Comparison of ENCODE assay signal across 13 mouse cellular contexts in the genomic region with DNA sequence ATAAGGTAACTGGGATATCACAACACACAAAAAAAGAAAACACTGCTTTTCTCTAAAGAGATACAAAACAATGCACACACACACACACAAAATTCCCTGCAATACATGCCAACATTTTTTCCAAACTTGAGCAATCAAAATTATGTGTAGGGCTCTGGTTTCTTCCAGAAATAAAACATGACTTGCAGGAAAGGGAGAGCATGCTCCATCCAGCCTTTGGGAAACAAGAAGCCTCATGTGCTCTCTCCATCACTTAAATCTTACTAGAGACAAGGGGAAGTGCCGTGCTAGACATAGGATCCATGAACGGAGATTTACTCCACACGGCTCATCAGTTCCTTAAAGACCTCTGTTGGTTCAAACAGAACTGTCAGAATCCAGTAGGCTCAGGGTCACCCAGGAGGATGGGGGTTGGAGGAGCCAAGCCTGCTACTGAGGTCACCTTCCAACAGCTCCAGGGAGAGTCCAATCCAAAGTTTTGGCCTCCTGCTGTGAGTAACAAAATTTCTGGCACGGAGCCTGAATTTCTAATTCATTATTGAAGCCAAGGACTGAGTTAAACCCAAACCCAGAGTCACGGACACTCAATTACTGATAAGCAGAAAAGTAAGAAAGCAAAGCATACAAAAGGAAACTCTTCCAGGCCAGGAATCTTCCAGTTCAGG. TPM values are rescaled to one million over a fixed set of nuclear protein-coding genes. Genes with fewer than 3 reads are reported as not detected.
DNase-seq lines count a peak whose midpoint lies in the region; ATAC-seq and TF ChIP-seq lines count a peak whose summit lies in the region.
"Had no signal": no experiment of that assay in that cellular context is flagged by ENCODE, and none has a peak within 500 bp of the region (broad histone marks: within the 10 kb centered on the region; RNA-seq: fewer than 3 reads in every experiment).

No protein-coding gene starts in this region.

- H3K9ac ChIP-seq in kidney, embryonic 14.5 days (ENCODE audit: low read depth, low read length), result no peak overlapping the region
- H3K9ac ChIP-seq in kidney, postnatal 0 days (ENCODE audit: low read depth, low read length), result no peak overlapping the region
- H3K9ac ChIP-seq: forebrain, postnatal 0 days had no signal

- TF ChIP-seq CTCF in testis, adult 2 months (IDR thresholded peaks at IDR 0.05; ENCODE audit: control insufficient read depth, insufficient read depth, insufficient replicate concordance, low read depth, low read length), result no peak
- no peak for TF ChIP-seq CTCF in kidney, postnatal 0 days (IDR thresholded peaks at IDR 0.05; ENCODE audit: low read depth)
- TF ChIP-seq CTCF in left cerebral cortex, adult 2 months (IDR thresholded peaks at IDR 0.05), result no peak

- peak; percentile 76 to 90 for DNase-seq in kidney, adult 8-10 months
- no peak for DNase-seq in testis, postnatal 10 days (ENCODE audit: low spot score)
- peak; percentile 16 for DNase-seq in kidney, postnatal 0 days (ENCODE audit: low spot score)
- no peak for DNase-seq in left cerebral cortex, adult 2 months (ENCODE audit: extremely low spot score in 1 of 2, low spot score in 2 of 2)
- DNase-seq in urinary bladder, postnatal 14 days (ENCODE audit: low spot score), result no peak
- DNase-seq in layer of hippocampus, adult 9-11 months, result no peak
- DNase-seq: cerebellum, adult 11 months; forebrain, postnatal 0 days; gastrocnemius, postnatal 36 days had no signal

- intact Hi-C loops in left cerebral cortex, adult 2 months (cut with DNase I), result loop anchor here (10.0 kb wide), 3 partner anchors 252 to 872 kb away; a partner anchor contains a TSS

- no peaks in the 10 kb centered on the region for H3K9me3 ChIP-seq in kidney, embryonic 14.5 days (ENCODE audit: control insufficient read depth, low read length)
- no peaks in the 10 kb centered on the region for H3K9me3 ChIP-seq in kidney, postnatal 0 days (replicated peaks; ENCODE audit: low read length)

- H3K4me1 ChIP-seq in kidney, embryonic 14.5 days (ENCODE audit: control insufficient read depth, insufficient read depth, low read length), result peaks cover 3% of the 10 kb centered on the region; the same call in 1 of the 2 replicates
- peaks cover 10% of the 10 kb centered on the region for H3K4me1 ChIP-seq in testis, adult 2 months (ENCODE audit: control insufficient read depth, insufficient read depth, low read length)
- H3K4me1 ChIP-seq in kidney, postnatal 0 days (replicated peaks; ENCODE audit: insufficient read depth, low read length), result no peaks in the 10 kb centered on the region

- no peak overlapping the region for H3K27ac ChIP-seq in kidney, embryonic 14.5 days (ENCODE audit: low read depth, low read length)
- no peak overlapping the region for H3K27ac ChIP-seq in testis, adult 2 months (ENCODE audit: control insufficient read depth, insufficient read depth, low read depth, low read length)
- H3K27ac ChIP-seq in kidney, postnatal 0 days, result no peak overlapping the region
- no peak overlapping the region for H3K27ac ChIP-seq in left cerebral cortex, adult 2 months
- H3K27ac ChIP-seq: hindbrain, postnatal 0 days had no signal

- H3K4me2 ChIP-seq in kidney, embryonic 14.5 days (replicated peaks; ENCODE audit: low read depth, low read length), result no peak overlapping the region
- H3K4me2 ChIP-seq in kidney, postnatal 0 days (ENCODE audit: low read length), result no peak overlapping the region

- TF ChIP-seq POLR2A in testis, adult 2 months (IDR thresholded peaks at IDR 0.05; ENCODE audit: control insufficient read depth, low read depth, low read length), result no peak

- H3K36me3 ChIP-seq in kidney, embryonic 14.5 days (ENCODE audit: control insufficient read depth, insufficient read depth, low read length), result no peaks in the 10 kb centered on the region
- H3K36me3 ChIP-seq in testis, adult 2 months (ENCODE audit: control insufficient read depth, insufficient read depth, low read length), result no peaks in the 10 kb centered on the region
- H3K36me3 ChIP-seq in kidney, postnatal 0 days (ENCODE audit: insufficient read depth, low read length), result no peaks in the 10 kb centered on the region

- H3K4me3 ChIP-seq in kidney, embryonic 14.5 days (ENCODE audit: low read length), result no peak overlapping the region
- H3K4me3 ChIP-seq in testis, adult 2 months (ENCODE audit: control insufficient read depth, low read depth, low read length), result peak overlapping the region; percentile 11; the same call in 1 of the 2 replicates
- no peak overlapping the region for H3K4me3 ChIP-seq in kidney, postnatal 0 days (replicated peaks; ENCODE audit: low read depth, low read length)
- H3K4me3 ChIP-seq in left cerebral cortex, adult 2 months, result no peak overlapping the region

- ATAC-seq in kidney, embryonic 14.5 days (ENCODE audit: low FRiP score, low TSS enrichment), result no peak
- ATAC-seq in kidney, postnatal 0 days (replicated peaks; ENCODE audit: low FRiP score, low read depth), result no peak
- ATAC-seq: CD4-positive, CD25-positive, alpha-beta regulatory T cell, adult 4 months; forebrain, postnatal 0 days; hindbrain, postnatal 0 days had no signal

- no peaks in the 10 kb centered on the region for H3K27me3 ChIP-seq in kidney, embryonic 14.5 days (ENCODE audit: control insufficient read depth, insufficient read depth, low read length)
- H3K27me3 ChIP-seq in testis, adult 2 months (ENCODE audit: control insufficient read depth, insufficient read depth, low read length), result no peaks in the 10 kb centered on the region
- no peaks in the 10 kb centered on the region for H3K27me3 ChIP-seq in kidney, postnatal 0 days (ENCODE audit: insufficient read depth, low read length)

- 45% methylated on average over 5 of the region's 5 CpGs for WGBS in kidney, embryonic 14.5 days
- 44% methylated on average over 5 of the region's 5 CpGs for WGBS in kidney, postnatal 0 days

RNA-seq across cellular contexts. Expression of a gene that starts 32.8 kb away (rescaled TPM):
- polyA plus RNA-seq in kidney, embryonic 14.5 days (2014; fragmentation: Nextera tagmentation; extraction: Ambion mirVana), result 8.9 and 16.2 TPM in 2 replicates
- 19.7 and 20.2 TPM in 2 replicates for polyA plus RNA-seq in testis, adult 2 months (2012; rRNA removed)
- polyA plus RNA-seq in kidney, postnatal 0 days (2015; fragmentation: Nextera tagmentation; extraction: Ambion mirVana), result 6.5 and 6.7 TPM in 2 replicates
- total RNA-seq in left cerebral cortex, adult 2 months (2021), result 1 to 10 TPM; 6.4 to 6.5 TPM

RNA-seq across cellular contexts. Expression of a gene that starts 32.8 kb away (rescaled TPM):
- 51.5 and 56.2 TPM in 2 replicates for polyA plus RNA-seq in kidney, embryonic 14.5 days (2014; fragmentation: Nextera tagmentation; extraction: Ambion mirVana)
- polyA plus RNA-seq in testis, adult 2 months (2012; rRNA removed), result 0.81 and 1.4 TPM in 2 replicates
- 46.3 and 48.1 TPM in 2 replicates for polyA plus RNA-seq in kidney, postnatal 0 days (2015; fragmentation: Nextera tagmentation; extraction: Ambion mirVana)
- 10 to 100 TPM; 18.6 to 27.6 TPM for total RNA-seq in left cerebral cortex, adult 2 months (2021)

Comparison
In these comparisons a context has a peak if more than half of its experiments do, and no peak if none do; other contexts are left out.
1. DNase-seq: peak in kidney, adult 8-10 months (2 of 2) and kidney, postnatal 0 days (single experiment); none in testis, postnatal 10 days (single experiment), left cerebral cortex, adult 2 months (0 of 2), urinary bladder, postnatal 14 days (single experiment) and layer of hippocampus, adult 9-11 months (single experiment).
2. RNA of a gene that starts 32.8 kb away (polyA plus RNA-seq): 51.5 to 56.2 TPM in kidney, embryonic 14.5 days and 46.3 to 48.1 TPM in kidney, postnatal 0 days; 0.81 to 1.4 TPM in testis, adult 2 months; every median in the first group is over 10 times any median in the second.